Mouse (Mus musculus) bone marrow macrophage, adult 2 months (primary cell): ENCODE data around the gene Mfrp.
A peak's percentile ranks its signal among the peaks of the same experiment; 100 is the strongest.

Experiments used
- CTCF ChIP-seq: IDR thresholded peaks from 2 replicates; pipeline ENCODE4 v1.5.1; 2012; ENCODE audit warnings: low read depth, mild to moderate bottlenecking, low read length, moderate library complexity
- POLR2A ChIP-seq: IDR thresholded peaks from 2 replicates; pipeline ENCODE4 v1.6.1; 2012; ENCODE audit warnings: mild to moderate bottlenecking, low read depth, low read length, borderline replicate concordance

GRCm38 (mm10) chr9:44125546-44126428, 24.3 kb downstream of the Mfrp start:
- TF ChIP-seq POLR2A (no peak), CTCF (peak; percentile 86)
